Mouse (Mus musculus) kidney, embryonic 16.5 days (tissue): ENCODE measurements around the gene Stk39. TPM values are rescaled to one million over a fixed set of nuclear protein-coding genes. Genes with fewer than 3 reads are reported as not detected.
A peak's percentile ranks its signal among the peaks of the same experiment; 100 is the strongest.

ENCODE experiments used
- ATAC-seq: fragments of 200-750 bp; cut with Nextera tagmentation; 2 replicates; pipeline ENCODE4 v1.8.0; 2017; ENCODE audit warnings: moderate TSS enrichment; ENCODE audit not compliant: low FRiP score, low TSS enrichment
- H3K27ac ChIP-seq: fragments of 300-500 bp; sonication (generic); 2 replicates; pipeline ENCODE4 v1.5.1; 2014; ENCODE audit warnings: low read length
- H3K27me3 ChIP-seq: fragments of 300-500 bp; sonication (generic); 2 replicates; pipeline ENCODE4 v1.6.1; 2014; ENCODE audit warnings: low read length, control low read depth, mixed read lengths; ENCODE audit not compliant: insufficient read depth
- H3K36me3 ChIP-seq: fragments of 300-500 bp; sonication (generic); 2 replicates; pipeline ENCODE4 v1.6.1; 2014; ENCODE audit warnings: low read length, control low read depth, mixed read lengths; ENCODE audit not compliant: insufficient read depth
- H3K4me1 ChIP-seq: fragments of 300-500 bp; sonication (generic); 2 replicates; pipeline ENCODE4 v1.6.1; 2014; ENCODE audit warnings: low read length, control low read depth, mixed read lengths; ENCODE audit not compliant: insufficient read depth
- H3K4me2 ChIP-seq: fragments of 300-500 bp; sonication (generic); replicated peaks from 2 replicates; pipeline ENCODE4 v1.6.1; 2014; ENCODE audit warnings: low read depth, low read length
- H3K4me3 ChIP-seq: fragments of 300-500 bp; sonication (generic); 2 replicates; pipeline ENCODE4 v1.5.1; 2014; ENCODE audit warnings: mild to moderate bottlenecking, low read length
- H3K9ac ChIP-seq: fragments of 300-500 bp; sonication (generic); replicated peaks from 2 replicates; pipeline ENCODE4 v1.6.1; 2014; ENCODE audit warnings: low read length
- H3K9me3 ChIP-seq: fragments of 300-500 bp; sonication (generic); 2 replicates; pipeline ENCODE4 v1.6.1; 2016; ENCODE audit warnings: low read length, control low read depth
- WGBS: fragments of 180-500 bp; shearing (Covaris S2); extraction: QIAGEN DNeasy Blood & Tissue Kit; methylation state at CpG from one replicate; pipeline ENCODE4 v1.1.7; 2014; 5-methylcytosine and 5-hydroxymethylcytosine counted together
- polyA plus RNA-seq: library from polyadenylated mRNA; unstranded; fragments of >200 nt; fragmentation: Nextera tagmentation; extraction: Ambion mirVana; gene quantifications from 2 replicates; pipeline ENCODE4 v1.2.1, GENCODE M21; 2015

The Stk39 gene
- polyA plus RNA-seq, 1 experiment from 2014 or later = 14.9 TPM

DNA sequence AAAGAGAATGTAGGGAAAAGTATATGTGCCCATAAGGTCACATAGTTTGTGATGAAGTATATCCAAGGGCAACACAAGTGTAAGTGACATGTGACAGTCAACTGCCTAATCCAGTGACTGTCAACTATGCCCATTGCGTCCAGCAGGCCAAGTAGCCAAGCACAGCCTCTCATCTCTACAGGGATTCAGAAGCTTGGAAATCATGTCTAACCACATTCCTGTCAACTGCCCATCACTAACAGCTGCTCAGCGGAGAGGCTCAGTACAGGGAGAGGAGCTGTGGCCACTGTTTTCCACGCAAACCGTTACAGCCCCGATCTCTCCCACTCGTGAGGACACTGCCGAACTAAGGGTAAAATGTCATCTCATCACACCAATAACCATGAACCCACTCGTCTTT is 93.7 kb downstream of the Stk39 start:
- no peak overlapping the region for H3K4me3 ChIP-seq
- 90% methylated on average over 8 of the region's 8 CpGs for WGBS
- H3K9me3 ChIP-seq = no peaks in the 10 kb centered on the region
- no peaks in the 10 kb centered on the region for H3K27me3 ChIP-seq
- H3K36me3 ChIP-seq = no peaks in the 10 kb centered on the region; the same call in 1 of the 2 replicates
- H3K27ac ChIP-seq = no peak overlapping the region
- peaks cover 72% of the 10 kb centered on the region for H3K4me1 ChIP-seq
- no peak overlapping the region for H3K4me2 ChIP-seq
- ATAC-seq = no peak
- H3K9ac ChIP-seq = no peak overlapping the region

DNA sequence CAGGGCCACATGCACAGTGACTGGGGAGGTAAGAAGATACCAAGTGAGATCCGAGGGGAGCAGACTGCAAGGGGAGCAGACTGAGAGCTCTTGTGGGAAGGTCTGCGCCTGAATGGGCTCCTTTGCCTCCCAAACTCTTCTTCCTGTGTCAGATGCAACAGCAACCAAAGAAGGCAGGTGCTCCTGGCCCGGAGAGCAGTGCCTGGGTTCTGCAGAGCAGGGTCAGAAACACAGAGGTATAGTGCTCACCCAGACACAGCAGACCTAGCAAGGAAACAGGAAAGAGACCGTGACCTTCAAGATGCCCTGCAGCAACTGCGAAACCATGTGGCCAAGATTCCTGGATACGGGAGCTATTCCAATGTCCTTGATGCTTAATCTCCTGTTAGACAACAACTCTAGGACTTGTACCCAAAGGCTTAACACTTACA is 94.8 kb downstream of the Stk39 start:
- no peaks in the 10 kb centered on the region for H3K9me3 ChIP-seq
- ATAC-seq = no peak
- no peaks in the 10 kb centered on the region; the same call in 1 of the 2 replicates for H3K36me3 ChIP-seq
- peak overlapping the region; percentile 16; the same call in 1 of the 2 replicates for H3K27ac ChIP-seq
- no peak overlapping the region for H3K9ac ChIP-seq
- no peak overlapping the region for H3K4me3 ChIP-seq
- no peaks in the 10 kb centered on the region for H3K27me3 ChIP-seq
- H3K4me1 ChIP-seq = peaks cover 62% of the 10 kb centered on the region
- 65% methylated on average over 6 of the region's 6 CpGs for WGBS
- H3K4me2 ChIP-seq = no peak overlapping the region

DNA sequence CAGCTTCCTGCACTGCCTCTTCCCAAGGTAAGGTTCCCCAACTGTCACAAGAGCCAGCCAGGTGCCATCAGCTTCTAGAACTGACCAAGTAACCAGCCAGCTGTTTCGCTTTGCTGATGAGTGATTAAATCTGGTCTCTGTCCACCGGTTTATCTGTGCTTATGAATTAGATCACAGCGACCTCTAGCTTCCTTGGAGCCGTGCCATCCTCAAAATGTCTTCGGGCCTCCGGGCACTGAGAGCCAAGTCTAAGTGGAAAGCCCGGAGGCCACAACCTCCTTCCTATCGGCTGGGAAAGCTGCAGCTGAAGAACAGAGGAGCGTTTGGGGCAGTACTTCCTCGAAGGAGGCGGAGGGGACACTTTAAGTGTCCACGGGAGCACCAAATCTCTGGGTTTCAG is 95.4 kb downstream of the Stk39 start:
- Histone ChIP-seq H3K36me3 (no peaks in the 10 kb centered on the region; the same call in 1 of the 2 replicates), H3K4me2 (no peak overlapping the region), H3K27me3 (no peaks in the 10 kb centered on the region), H3K9ac (no peak overlapping the region), H3K9me3 (no peaks in the 10 kb centered on the region), H3K27ac (peak overlapping the region; percentile 16; the same call in 1 of the 2 replicates), H3K4me1 (peaks cover 56% of the 10 kb centered on the region), H3K4me3 (no peak overlapping the region)
- no peak for ATAC-seq
- 64% methylated on average over 12 of the region's 12 CpGs for WGBS

DNA sequence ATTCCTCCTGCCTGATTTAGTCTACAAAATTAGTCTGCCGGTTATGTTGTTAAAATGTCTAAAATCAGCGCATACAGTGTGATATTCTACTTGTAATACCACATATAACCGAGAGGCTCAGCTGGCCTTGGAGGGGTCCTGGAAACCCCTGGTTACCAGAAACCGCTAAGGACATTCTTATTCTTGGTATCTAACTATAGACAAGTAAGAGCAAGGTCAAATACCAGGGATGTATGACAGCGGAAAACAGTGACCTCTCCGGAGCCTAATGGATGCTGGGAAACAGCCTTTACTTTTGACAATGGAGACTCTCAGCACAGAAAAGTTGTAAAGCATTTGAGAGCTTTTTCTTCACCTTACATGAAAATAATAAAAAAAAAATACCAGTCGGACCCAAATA is 97.9 kb downstream of the Stk39 start:
- no peak for ATAC-seq
- Histone ChIP-seq H3K36me3 (no peaks in the 10 kb centered on the region; the same call in 1 of the 2 replicates), H3K27me3 (no peaks in the 10 kb centered on the region), H3K27ac (no peak overlapping the region), H3K4me3 (no peak overlapping the region), H3K9ac (no peak overlapping the region), H3K4me1 (peaks cover 32% of the 10 kb centered on the region), H3K9me3 (no peaks in the 10 kb centered on the region), H3K4me2 (no peak overlapping the region)
- WGBS = 76% methylated on average over 7 of the region's 7 CpGs

DNA sequence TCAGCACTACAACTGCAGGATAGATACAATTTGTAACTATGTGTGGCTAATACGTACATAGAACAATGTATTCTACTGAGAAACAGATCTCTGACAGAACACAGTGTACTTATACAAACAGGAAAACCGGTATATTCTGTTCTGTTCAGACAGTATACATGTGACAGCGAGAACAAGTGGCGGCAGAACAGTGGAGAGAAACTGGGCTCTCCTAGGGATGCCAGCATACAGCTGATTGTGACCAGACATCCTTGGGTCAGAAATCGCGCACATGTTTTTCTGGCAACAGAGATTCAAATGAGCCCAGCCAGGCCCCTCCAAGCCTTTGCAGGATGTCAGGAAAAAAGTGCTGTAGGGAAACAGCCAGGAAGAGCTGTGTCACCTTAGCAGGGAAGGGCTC is 100.2 kb downstream of the Stk39 start:
- WGBS = 85% methylated on average over 6 of the region's 6 CpGs

DNA sequence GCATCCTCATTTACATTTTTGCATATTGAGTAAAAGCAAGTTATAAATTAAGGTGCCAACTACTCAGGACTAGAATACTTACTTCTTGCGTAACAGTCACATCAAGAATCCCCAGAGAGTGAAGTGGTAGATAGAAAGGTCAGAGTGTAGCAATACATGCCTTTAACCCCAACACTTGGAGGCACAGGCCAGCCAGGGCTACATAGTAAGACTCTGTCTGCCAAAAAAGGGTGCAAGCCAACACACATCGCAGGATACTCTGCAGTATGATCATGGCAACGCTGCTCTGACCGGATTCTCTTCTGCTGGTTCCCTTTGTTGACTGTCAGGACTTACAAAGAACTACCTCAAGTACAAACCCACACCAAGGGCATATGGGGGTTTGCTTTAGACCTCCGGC is 101.7 kb downstream of the Stk39 start:
- 92% methylated on average over 5 of the region's 5 CpGs for WGBS
- no peaks in the 10 kb centered on the region for H3K9me3 ChIP-seq
- H3K36me3 ChIP-seq = no peaks in the 10 kb centered on the region
- no peaks in the 10 kb centered on the region for H3K27me3 ChIP-seq
- H3K4me3 ChIP-seq = no peak overlapping the region
- H3K4me2 ChIP-seq = no peak overlapping the region
- no peak for ATAC-seq
- H3K9ac ChIP-seq = no peak overlapping the region
- H3K4me1 ChIP-seq = peaks cover 11% of the 10 kb centered on the region
- H3K27ac ChIP-seq = no peak overlapping the region

More for the DNA sequence above, 100.2 kb downstream of the Stk39 start:
- Histone ChIP-seq H3K9me3 (no peaks in the 10 kb centered on the region), H3K36me3 (no peaks in the 10 kb centered on the region), H3K4me2 (no peak overlapping the region), H3K27me3 (no peaks in the 10 kb centered on the region), H3K27ac (no peak overlapping the region), H3K9ac (no peak overlapping the region), H3K4me1 (peaks cover 12% of the 10 kb centered on the region), H3K4me3 (no peak overlapping the region)
- no peak for ATAC-seq

DNA sequence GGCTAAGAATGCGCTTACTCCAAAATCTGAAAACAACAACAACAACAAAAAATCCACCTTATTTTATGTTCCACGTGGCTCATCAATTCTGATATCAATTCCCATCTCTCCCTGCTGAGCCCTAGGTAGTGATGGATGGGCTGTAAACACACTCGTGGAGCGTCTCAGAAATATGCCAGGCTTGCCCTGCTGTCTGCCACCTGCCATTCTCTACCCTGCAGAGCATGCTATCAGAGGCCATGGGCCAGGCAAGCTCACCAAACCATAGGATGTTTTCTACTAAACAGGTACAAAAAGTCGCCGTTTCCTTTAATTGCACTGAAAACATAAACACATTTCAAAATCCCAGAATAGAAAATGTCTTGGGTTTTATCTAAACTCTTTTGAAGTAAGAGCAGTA is 103.0 kb downstream of the Stk39 start:
- Histone ChIP-seq H3K36me3 (no peaks in the 10 kb centered on the region), H3K4me3 (no peak overlapping the region), H3K27me3 (no peaks in the 10 kb centered on the region), H3K9me3 (no peaks in the 10 kb centered on the region), H3K27ac (no peak overlapping the region), H3K9ac (no peak overlapping the region), H3K4me2 (no peak overlapping the region), H3K4me1 (peaks cover 13% of the 10 kb centered on the region)
- no peak for ATAC-seq
- 80% methylated on average over 6 of the region's 6 CpGs for WGBS

DNA sequence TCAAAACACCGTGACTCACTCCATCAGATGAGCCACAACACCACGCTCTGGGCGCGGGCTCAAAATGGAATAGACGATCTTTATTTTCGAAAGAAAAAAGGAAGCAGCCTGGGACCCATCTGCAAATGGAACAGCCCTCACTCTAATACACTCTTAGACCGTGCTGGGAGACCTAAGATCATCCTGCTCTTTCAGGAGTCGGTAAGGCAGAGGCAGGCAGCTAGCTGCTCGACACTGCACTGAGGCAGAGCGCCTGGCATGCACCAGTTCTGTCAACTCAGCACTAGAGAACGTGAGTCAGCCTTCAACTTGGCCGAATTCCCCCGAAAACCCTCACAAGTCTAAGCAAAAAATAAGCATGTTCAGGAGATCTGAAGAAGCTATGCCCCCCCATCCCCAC is 104.1 kb downstream of the Stk39 start:
- Histone ChIP-seq H3K9ac (no peak overlapping the region), H3K27me3 (no peaks in the 10 kb centered on the region), H3K36me3 (no peaks in the 10 kb centered on the region), H3K27ac (no peak overlapping the region), H3K4me3 (no peak overlapping the region), H3K4me2 (no peak overlapping the region), H3K4me1 (peaks cover 10% of the 10 kb centered on the region), H3K9me3 (no peaks in the 10 kb centered on the region)
- 70% methylated on average over 13 of the region's 13 CpGs for WGBS
- no peak for ATAC-seq

DNA sequence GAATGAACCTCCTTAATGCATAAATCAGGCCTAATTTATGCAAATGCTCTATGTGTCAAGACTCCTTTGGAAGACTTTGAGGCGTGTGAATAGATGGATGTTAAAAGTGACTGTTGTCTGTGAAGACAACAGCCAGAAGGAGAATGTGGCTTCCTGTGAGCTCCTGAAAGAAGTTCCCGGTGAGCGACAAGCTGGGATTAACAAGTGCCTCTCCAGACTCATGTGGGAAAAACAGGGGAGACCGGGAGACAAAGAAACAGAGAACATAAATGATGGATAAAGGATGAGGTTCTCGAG is 105.2 kb downstream of the Stk39 start:
- Histone ChIP-seq H3K27ac (no peak overlapping the region), H3K4me3 (no peak overlapping the region), H3K9ac (no peak overlapping the region), H3K36me3 (no peaks in the 10 kb centered on the region), H3K27me3 (no peaks in the 10 kb centered on the region), H3K4me1 (peaks cover 10% of the 10 kb centered on the region), H3K4me2 (no peak overlapping the region), H3K9me3 (no peaks in the 10 kb centered on the region)
- 57% methylated on average over 5 of the region's 5 CpGs for WGBS
- ATAC-seq = no peak

DNA sequence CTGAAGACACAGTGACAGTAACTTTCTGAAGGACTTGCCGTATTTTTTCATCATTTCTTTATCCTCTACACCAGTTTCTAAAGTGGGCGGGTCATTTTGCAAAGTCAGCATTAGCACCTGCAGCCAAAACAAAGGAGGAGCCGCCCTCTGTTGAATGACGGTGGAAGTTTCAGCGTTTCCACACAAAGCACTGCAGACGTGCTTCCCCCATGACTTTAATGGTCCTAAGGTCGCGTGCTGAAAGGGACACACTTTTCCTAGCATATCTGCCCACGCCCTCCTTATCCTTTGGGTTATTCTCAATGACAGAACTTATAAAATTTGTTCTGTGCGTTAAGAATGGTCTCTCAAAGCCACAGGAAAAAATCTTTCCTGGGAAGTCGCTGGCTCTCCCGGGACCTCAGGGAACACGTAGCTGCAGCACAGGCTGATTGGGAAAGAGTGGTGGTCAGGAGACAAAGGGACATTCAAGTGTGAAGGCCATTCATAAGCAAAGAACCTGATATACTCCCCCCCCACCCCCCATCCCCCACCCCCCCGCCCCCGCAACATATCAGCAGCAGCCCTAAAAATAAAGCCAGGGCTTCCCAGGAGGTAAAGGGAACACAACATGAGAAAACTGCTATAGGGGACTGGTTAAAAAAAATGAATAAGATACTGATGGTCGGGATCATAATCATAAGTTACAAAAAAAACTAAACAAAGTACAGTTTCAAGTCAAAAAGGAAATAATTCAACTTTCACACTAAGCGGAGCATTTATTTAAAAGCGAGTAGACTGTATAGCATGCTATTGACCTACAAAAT is 105.8 kb downstream of the Stk39 start:
- Histone ChIP-seq H3K9ac (peak overlapping the region; percentile 14; the same call in 1 of the 2 replicates), H3K9me3 (no peaks in the 10 kb centered on the region), H3K27me3 (no peaks in the 10 kb centered on the region), H3K4me3 (peak overlapping the region; percentile 15; the same call in 1 of the 2 replicates), H3K36me3 (no peaks in the 10 kb centered on the region), H3K27ac (no peak overlapping the region), H3K4me1 (peaks cover 10% of the 10 kb centered on the region), H3K4me2 (peak overlapping the region; percentile 50)
- ATAC-seq = no peak
- WGBS = 22% methylated on average over 18 of the region's 18 CpGs
